Mouse (Mus musculus) frontal cortex, adult (tissue): ENCODE results near the gene March5.
"Not testable (repeated sequence)": the region's sequence is repeated elsewhere in the genome, so short reads cannot be mapped to it uniquely, and the experiment has no call there.

Experiments
- ATAC-seq: cut with Nextera tagmentation; 2 replicates; pipeline ENCODE4 v1.9.2; 2017; ENCODE audit warnings: mild to moderate bottlenecking, moderate library complexity, mixed read lengths; ENCODE audit not compliant: low TSS enrichment

March5 gene

DNA sequence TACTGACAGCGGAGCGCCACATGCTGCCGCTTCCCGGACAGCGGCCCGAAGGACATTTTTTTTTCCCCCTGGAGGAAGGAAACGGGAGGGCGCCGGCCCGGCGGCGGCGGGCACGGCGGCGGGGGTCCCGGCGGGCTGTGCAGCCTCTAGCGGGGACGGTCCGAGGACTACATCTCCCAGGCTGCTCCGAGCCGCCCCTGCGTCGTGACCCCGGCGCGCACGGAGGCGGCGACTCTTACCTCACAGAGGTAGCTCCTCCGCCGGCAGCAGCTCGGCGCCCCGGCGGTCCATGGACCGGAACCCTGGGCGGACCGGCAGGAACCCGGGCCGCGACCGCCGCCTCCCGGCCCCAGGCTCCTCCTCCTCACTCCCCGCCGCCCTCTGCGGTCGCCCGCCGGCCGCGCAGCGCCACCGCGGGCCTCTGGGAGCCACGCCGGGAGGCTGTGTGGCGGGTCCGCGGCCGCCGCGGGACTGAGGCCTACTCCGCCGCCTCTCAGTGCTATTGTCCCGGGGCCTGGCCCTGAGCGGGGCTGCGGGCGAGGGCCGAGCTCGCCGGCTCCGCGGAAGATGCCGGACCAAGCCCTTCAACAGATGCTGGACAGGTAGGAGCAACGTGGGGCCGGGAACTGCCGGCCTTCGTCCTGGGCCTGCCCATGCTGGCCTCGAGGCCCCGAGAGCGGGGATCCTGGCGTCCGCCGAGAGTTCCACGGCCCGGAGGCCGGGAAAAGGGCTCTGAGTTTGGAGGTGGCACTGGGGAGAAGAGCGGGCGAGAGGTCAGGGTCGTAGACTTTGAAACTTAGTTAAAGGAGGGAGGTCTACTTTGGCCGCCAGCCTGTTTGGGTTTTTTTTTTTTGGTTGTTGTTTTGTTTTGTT is at the start of gene March5:
Gene March5 (plus strand): TSS at position 241 of the 873 bp plus-strand sequence.
- ATAC-seq = peak; percentile 95

GRCm38 (mm10) chr19:37172096-37172495 is 35.2 kb upstream of the March5 start:
- no peak for ATAC-seq

GRCm38 (mm10) chr19:37172566-37173130 is 34.7 kb upstream of the March5 start:
- no peak for ATAC-seq

- no peak for ATAC-seq
Measured at GRCm38 (mm10) chr19:37173331-37174115, 33.8 kb upstream of the March5 start.

GRCm38 (mm10) chr19:37174116-37174715 is 33.1 kb upstream of the March5 start:
- ATAC-seq = peak; percentile 11; the same call in 1 of the 2 replicates

GRCm38 (mm10) chr19:37174716-37175435 is 32.5 kb upstream of the March5 start:
- ATAC-seq = peak; percentile 29

GRCm38 (mm10) chr19:37175436-37175805 is 31.9 kb upstream of the March5 start:
- no peak for ATAC-seq

GRCm38 (mm10) chr19:37175919-37176318 is 31.4 kb upstream of the March5 start:
- 0 out of 2 replicates have a peak, but pooled peaks have one; percentile 18 for ATAC-seq

DNA sequence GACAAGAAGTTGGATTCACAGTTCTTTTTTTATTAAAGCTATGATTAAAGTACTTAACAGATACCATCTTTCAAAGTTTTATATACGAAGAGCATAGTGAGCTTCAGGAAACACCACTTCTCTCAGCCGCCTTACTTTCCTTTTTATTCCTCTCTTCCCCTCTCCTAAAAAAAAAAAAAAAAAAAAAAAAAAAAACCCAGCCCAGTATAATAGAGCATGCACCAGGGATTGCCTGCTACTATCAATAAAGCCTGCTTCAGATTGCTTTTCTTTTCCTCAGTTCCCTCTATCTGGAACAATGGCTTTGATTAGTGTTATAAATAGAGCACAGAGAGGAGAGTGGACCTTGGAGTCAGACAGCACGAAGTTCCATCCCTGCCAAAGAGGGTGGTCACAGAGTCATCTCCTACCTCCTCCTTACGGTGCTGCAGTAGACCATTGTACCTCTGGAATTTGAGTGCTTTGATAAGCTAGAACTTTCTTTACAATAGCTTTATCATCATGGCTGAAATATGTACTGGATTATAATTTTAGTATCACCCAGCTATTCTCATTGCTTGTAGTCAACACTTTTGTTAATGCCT is 30.4 kb upstream of the March5 start:
- ATAC-seq = no peak

GRCm38 (mm10) chr19:37177819-37178708 is 29.3 kb upstream of the March5 start:
- ATAC-seq = peak; percentile 64

- ATAC-seq = no peak
Measured at GRCm38 (mm10) chr19:37188366-37188948, 18.9 kb upstream of the March5 start.

- peak; percentile 38; the same call in 1 of the 2 replicates for ATAC-seq
Measured at GRCm38 (mm10) chr19:37192475-37193058, 14.8 kb upstream of the March5 start.

DNA sequence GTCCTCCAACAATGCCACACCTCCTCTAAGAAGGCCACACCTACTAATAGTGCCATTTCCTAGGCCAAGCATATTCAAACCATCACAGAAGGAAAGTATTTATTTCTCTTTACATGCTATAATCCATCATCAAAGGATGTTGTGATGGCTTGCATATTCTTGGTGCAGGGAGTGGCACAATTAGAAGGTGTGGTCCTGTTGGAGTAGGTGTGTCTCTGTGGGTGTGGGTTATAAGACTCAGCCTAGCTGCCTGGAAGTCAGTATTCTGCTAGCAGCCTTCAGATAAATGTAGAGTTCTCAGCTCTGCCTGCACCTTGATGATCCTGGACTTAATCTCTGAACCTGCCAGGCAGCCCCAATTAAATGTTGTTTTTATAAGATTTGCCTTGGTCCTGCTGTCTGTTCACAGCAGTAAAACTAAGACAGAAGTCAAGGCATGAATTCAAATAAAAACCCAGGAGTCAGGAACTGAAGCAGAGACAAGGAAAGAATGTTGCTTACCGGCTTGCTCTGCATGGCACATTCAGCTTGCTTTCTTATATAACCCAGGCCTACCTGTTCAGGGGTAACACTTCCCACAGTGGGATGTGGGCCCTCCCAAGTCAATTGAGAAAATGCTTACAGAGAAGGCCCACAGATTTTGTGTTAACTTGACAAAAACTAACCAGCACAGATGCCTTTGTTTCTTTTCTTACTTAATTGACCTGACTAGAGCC is 9.0 kb upstream of the March5 start:
- no peak for ATAC-seq

- ATAC-seq = no peak
Measured at GRCm38 (mm10) chr19:37199889-37200288, 7.5 kb upstream of the March5 start.

DNA sequence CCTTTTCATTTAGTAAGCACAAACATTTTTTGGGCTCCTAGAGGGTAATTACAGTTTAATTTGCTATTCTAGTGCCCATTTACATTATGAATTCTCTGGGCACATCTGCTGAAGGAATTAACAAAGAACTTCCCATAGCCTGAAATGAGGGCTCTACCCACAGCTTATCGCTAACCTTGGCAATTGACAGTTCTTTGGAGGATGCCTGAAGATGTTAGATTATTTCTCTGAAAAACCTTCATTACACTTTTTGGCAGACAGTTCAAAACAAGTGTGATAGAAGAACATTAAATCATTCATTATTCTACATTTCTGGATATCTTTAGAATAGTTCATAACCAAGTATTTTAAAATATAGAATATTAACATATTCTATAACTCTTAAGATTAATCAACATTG is 4.0 kb upstream of the March5 start:
- ATAC-seq = no peak

GRCm38 (mm10) chr19:37205155-37205554 is 2.2 kb upstream of the March5 start:
- not testable (repeated sequence) for ATAC-seq

DNA sequence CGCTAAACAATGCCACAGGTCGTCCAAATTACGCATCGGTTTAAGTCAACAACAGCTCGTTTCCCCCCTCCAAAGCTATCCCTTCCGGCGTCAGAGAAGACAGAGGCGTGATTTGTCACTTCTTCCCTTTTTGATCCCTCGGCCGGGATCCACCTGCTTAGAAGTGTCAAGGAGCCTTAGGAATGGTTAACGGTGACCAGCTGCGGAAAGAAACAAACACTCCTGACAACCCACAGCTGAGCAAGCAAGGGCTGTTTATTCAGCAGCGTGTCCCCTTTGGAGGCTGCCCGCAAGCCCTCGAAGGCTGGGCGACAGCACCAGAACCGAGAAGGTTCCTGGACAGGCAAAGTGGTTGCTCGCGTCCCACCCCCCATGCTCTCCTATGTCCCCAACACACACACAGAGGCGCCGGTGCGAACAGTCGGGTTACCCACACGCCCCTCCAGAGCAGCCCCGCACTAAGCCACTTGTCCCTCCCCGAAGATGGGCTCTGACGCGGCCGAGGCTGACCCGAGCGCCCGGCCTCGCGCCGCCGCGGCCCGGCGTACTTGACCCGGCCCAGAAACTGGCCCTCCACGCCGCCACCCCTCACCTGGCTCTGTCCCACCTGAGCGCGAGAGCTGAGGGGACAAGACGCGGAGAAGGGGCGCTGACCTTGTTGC is 571 bp upstream of the March5 start:
- ATAC-seq = peak; percentile 44
